ENCODE assay signal across 8 mouse cellular contexts in genomic region chr19:3769533-3769932, GRCm38 (mm10). TPM values are rescaled to one million over a fixed set of nuclear protein-coding genes. Genes with fewer than 3 reads are reported as not detected.
DNase-seq lines count a peak whose midpoint lies in the region; ATAC-seq and TF ChIP-seq lines count a peak whose summit lies in the region.

No protein-coding gene starts in this region.

- peaks cover 15% of the 10 kb centered on the region for H3K4me1 ChIP-seq in kidney, adult 2 months (ENCODE audit: control insufficient read depth, insufficient read depth, low read length)
- H3K4me1 ChIP-seq in bone marrow, adult 2 months (ENCODE audit: control insufficient read depth, insufficient read depth, low read length): peaks cover 2% of the 10 kb centered on the region; the same call in 1 of the 2 replicates
- peaks cover 27% of the 10 kb centered on the region for H3K4me1 ChIP-seq in hindbrain, embryonic 10.5 days (replicated peaks)
- H3K4me1 ChIP-seq in midbrain, embryonic 12.5 days: peaks cover 25% of the 10 kb centered on the region

- no peak for TF ChIP-seq POLR2A in kidney, adult 2 months (IDR thresholded peaks at IDR 0.05; ENCODE audit: low read depth, low read length)
- TF ChIP-seq POLR2A in bone marrow, adult 2 months (IDR thresholded peaks at IDR 0.05; ENCODE audit: borderline replicate concordance, control insufficient read depth, low read depth, low read length): no peak

- peak overlapping the region; percentile 7; the same call in 1 of the 2 replicates for H3K27ac ChIP-seq in kidney, adult 2 months (ENCODE audit: insufficient read depth, low read depth, low read length)
- no peak overlapping the region for H3K27ac ChIP-seq in bone marrow, adult 2 months (ENCODE audit: control insufficient read depth, insufficient read depth, low read depth, low read length, poor library complexity)
- H3K27ac ChIP-seq in hindbrain, embryonic 10.5 days: no peak overlapping the region
- H3K27ac ChIP-seq in midbrain, embryonic 12.5 days (replicated peaks): no peak overlapping the region

- no peaks in the 10 kb centered on the region for H3K36me3 ChIP-seq in kidney, adult 2 months (ENCODE audit: control insufficient read depth, insufficient read depth, low read length)
- peaks cover 25% of the 10 kb centered on the region for H3K36me3 ChIP-seq in hindbrain, embryonic 10.5 days
- 0 out of 2 replicates have a peak, but pooled peaks cover 8% of the 10 kb centered on the region for H3K36me3 ChIP-seq in midbrain, embryonic 12.5 days

- H3K4me2 ChIP-seq in midbrain, embryonic 12.5 days (replicated peaks): peak overlapping the region; percentile 86

- no peaks in the 10 kb centered on the region for H3K27me3 ChIP-seq in kidney, adult 2 months (replicated peaks; ENCODE audit: control insufficient read depth, insufficient read depth, low read length)
- H3K27me3 ChIP-seq in hindbrain, embryonic 10.5 days (ENCODE audit: insufficient read depth, poor library complexity, severe bottlenecking): no peaks in the 10 kb centered on the region
- H3K27me3 ChIP-seq in midbrain, embryonic 12.5 days: no peaks in the 10 kb centered on the region

- TF ChIP-seq CTCF in kidney, adult 2 months (conservative IDR thresholded peaks at IDR 0.05; ENCODE audit: insufficient read depth, insufficient read length, low read depth, low read length): no peak
- no peak for TF ChIP-seq CTCF in bone marrow, adult 2 months (IDR thresholded peaks at IDR 0.05; ENCODE audit: control insufficient read depth, insufficient read depth, low read length)

- H3K4me3 ChIP-seq in kidney, adult 2 months (ENCODE audit: insufficient read depth, low read depth, low read length): no peak overlapping the region
- H3K4me3 ChIP-seq in bone marrow, adult 2 months (replicated peaks; ENCODE audit: control insufficient read depth, low read depth, low read length): peak overlapping the region; percentile 8
- peak overlapping the region; percentile 96 for H3K4me3 ChIP-seq in hindbrain, embryonic 10.5 days
- peak overlapping the region; percentile 81 for H3K4me3 ChIP-seq in midbrain, embryonic 12.5 days

- no peaks in the 10 kb centered on the region for H3K9me3 ChIP-seq in hindbrain, embryonic 10.5 days
- H3K9me3 ChIP-seq in midbrain, embryonic 12.5 days: no peaks in the 10 kb centered on the region

- no peak overlapping the region; the same call in 1 of the 2 replicates for H3K9ac ChIP-seq in midbrain, embryonic 12.5 days (replicated peaks)

- no peak for ATAC-seq in midbrain, embryonic 12.5 days (ENCODE audit: low FRiP score, low read depth)

- no peak for DNase-seq in kidney, adult 2 months
- DNase-seq in kidney, postnatal 4 days: no peak
- DNase-seq in hindbrain, embryonic 10.5 days (ENCODE audit: low spot score): no peak
- DNase-seq in adrenal gland, adult 18-20 months (ENCODE audit: low spot score in 2 of 2): no peak
- no peak for DNase-seq in frontal cortex, postnatal 14 days (ENCODE audit: low spot score in 2 of 2)
- DNase-seq in right cerebral cortex, adult 2 months (ENCODE audit: low spot score in 2 of 2): no peak

- WGBS in kidney, adult 2 months: 68% methylated on average over 6 of the region's 6 CpGs
- 71% methylated on average over 6 of the region's 6 CpGs for WGBS in bone marrow, adult 2 months
- WGBS in hindbrain, embryonic 10.5 days: 89% methylated on average over 6 of the region's 6 CpGs
- 83% methylated on average over 6 of the region's 6 CpGs for WGBS in midbrain, embryonic 12.5 days

RNA-seq across cellular contexts. Expression of gene Kmt5b, which starts 2.3 kb away (rescaled TPM):
- 12.6 and 12.9 TPM in 2 replicates for polyA plus RNA-seq in kidney, adult 2 months (2012; rRNA removed)
- 24.3 and 43.2 TPM in 2 replicates for polyA plus RNA-seq in bone marrow, adult 2 months (2011; ENCODE audit: insufficient read depth, insufficient read length, low replicate concordance, missing spikeins)
- 30.6 and 37.1 TPM in 2 replicates for polyA plus RNA-seq in hindbrain, embryonic 10.5 days (2016; fragmentation: Nextera tagmentation; extraction: Ambion mirVana)
- polyA plus RNA-seq in midbrain, embryonic 12.5 days (2016; fragmentation: Nextera tagmentation; extraction: Ambion mirVana): 61.3 and 65.9 TPM in 2 replicates
- 10 to 100 TPM; 40.3 to 47.9 TPM for total RNA-seq in adrenal gland, adult 18-20 months (2021)
